Mouse (Mus musculus) liver, embryonic 11.5 days (tissue): ENCODE measurements around the gene Gm29797. TPM values are rescaled to one million over a fixed set of nuclear protein-coding genes. Genes with fewer than 3 reads are reported as not detected.

Experiments
- ATAC-seq: fragments of 200-750 bp; cut with Nextera tagmentation; replicated peaks from 2 replicates; pipeline ENCODE4 v1.8.0; 2017; ENCODE audit warnings: moderate number of reproducible peaks, mild to moderate bottlenecking, moderate TSS enrichment, moderate library complexity; ENCODE audit not compliant: low FRiP score
- DNase-seq: peaks from one replicate; pipeline ENCODE4 v3.0.0-alpha.2; 2017; ENCODE audit warnings: low spot score
- H3K27ac ChIP-seq: fragments of 300-500 bp; sonication (generic); 2 replicates; pipeline ENCODE4 v1.5.1; 2014; ENCODE audit warnings: mild to moderate bottlenecking, low read depth, low read length, control low read depth
- H3K27me3 ChIP-seq: fragments of 300-500 bp; sonication (generic); replicated peaks from 2 replicates; pipeline ENCODE4 v1.6.1; 2014; ENCODE audit warnings: low read length, mixed read lengths; ENCODE audit not compliant: control insufficient read depth, insufficient read depth
- H3K36me3 ChIP-seq: fragments of 300-500 bp; sonication (generic); 2 replicates; pipeline ENCODE4 v1.6.1; 2014; ENCODE audit warnings: mild to moderate bottlenecking, low read length, moderate library complexity, mixed read lengths; ENCODE audit not compliant: control insufficient read depth, insufficient read depth
- H3K4me1 ChIP-seq: fragments of 300-500 bp; sonication (generic); replicated peaks from 2 replicates; pipeline ENCODE4 v1.6.1; 2014; ENCODE audit warnings: low read length, mixed read lengths; ENCODE audit not compliant: control insufficient read depth, insufficient read depth
- H3K4me2 ChIP-seq: fragments of 300-500 bp; sonication (generic); 2 replicates; pipeline ENCODE4 v1.6.1; 2014; ENCODE audit warnings: mild to moderate bottlenecking, control low read depth, moderate library complexity
- H3K4me3 ChIP-seq: fragments of 300-500 bp; sonication (generic); 2 replicates; pipeline ENCODE4 v1.5.1; 2014; ENCODE audit warnings: low read depth, low read length, control low read depth
- H3K9ac ChIP-seq: fragments of 300-500 bp; sonication (generic); 2 replicates; pipeline ENCODE4 v1.6.1; 2014; ENCODE audit warnings: low read depth, low read length, control low read depth
- H3K9me3 ChIP-seq: fragments of 300-500 bp; sonication (generic); 2 replicates; pipeline ENCODE4 v1.6.1; 2016; ENCODE audit warnings: low read length, inconsistent platforms, mixed read lengths; ENCODE audit not compliant: control insufficient read depth
- WGBS: fragments of 180-500 bp; shearing (Covaris S2); extraction: QIAGEN DNeasy Blood & Tissue Kit; methylation state at CpG from one replicate; pipeline ENCODE4 v1.1.7; 2014; 5-methylcytosine and 5-hydroxymethylcytosine counted together
- polyA plus RNA-seq: library from polyadenylated mRNA; unstranded; fragments of >200 nt; fragmentation: Nextera tagmentation; extraction: Ambion mirVana; gene quantifications from 2 replicates; pipeline ENCODE4 v1.2.1, GENCODE M21; 2014

Gm29797 gene
- polyA plus RNA-seq, 1 experiment from 2014 or later, result not detected

DNA sequence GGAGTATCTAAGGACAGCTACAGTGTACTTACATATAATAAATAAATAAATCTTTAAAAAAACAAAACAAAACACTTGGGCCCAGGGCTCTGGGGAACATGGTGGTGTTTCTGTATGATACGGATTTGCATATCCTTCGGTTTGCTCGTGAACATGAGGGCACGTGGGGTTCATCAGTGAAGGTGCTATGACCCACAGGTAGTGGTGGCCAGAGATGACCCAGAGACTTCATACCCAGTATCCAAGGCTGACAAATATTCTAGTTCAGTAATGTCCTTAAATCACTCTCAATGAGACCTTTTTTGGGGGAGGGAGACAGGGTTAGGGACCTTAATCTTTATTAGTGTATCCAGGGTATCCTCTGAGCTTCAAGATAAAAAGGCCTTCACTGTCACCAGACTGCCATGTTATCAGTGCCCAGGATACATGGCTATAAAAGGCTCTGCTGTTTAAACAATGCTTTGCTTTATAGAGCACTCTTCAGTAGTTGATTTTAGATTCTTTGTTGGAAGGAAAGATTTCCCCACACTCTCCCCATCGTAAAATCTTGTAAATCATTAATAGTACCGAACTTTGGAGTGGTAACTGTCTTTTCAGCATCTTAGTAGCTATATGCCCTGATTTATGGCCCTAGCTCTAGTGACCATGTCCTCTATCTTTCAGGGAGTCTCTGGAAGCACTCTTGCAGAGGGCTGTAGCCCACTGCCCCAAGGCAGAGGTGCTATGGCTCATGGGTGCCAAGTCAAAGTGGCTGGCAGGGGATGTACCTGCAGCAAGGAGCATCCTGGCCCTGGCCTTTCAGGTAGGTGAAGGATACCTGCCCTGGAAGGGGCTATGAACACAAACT is 10.0 kb upstream of the Gm29797 start:
- ATAC-seq (no peak), DNase-seq (no peak)
- Histone ChIP-seq H3K4me3 (no peak overlapping the region), H3K4me2 (no peak overlapping the region), H3K36me3 (peaks cover 41% of the 10 kb centered on the region), H3K27ac (no peak overlapping the region), H3K27me3 (no peaks in the 10 kb centered on the region), H3K4me1 (no peaks in the 10 kb centered on the region), H3K9ac (no peak overlapping the region), H3K9me3 (no peaks in the 10 kb centered on the region)
- 87% methylated on average over 6 of the region's 6 CpGs for WGBS

DNA sequence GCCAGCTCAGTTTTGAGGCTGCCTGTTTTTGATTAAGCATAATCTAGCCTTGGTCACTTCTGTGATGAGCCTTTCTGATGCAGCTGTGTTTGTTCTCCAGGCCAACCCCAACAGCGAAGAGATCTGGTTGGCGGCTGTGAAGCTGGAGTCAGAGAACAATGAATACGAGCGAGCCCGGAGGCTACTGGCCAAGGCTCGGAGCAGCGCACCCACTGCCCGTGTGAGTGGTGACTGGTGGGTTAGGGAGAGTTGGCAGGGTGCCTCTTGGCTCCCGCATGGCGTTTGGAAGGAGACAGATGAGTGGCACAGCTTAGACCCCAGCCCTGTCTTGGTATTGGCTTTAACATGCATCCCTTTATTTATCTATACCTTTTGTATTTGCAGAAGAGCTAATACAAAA is 7.9 kb upstream of the Gm29797 start:
- Histone ChIP-seq H3K4me1 (no peaks in the 10 kb centered on the region), H3K4me3 (no peak overlapping the region), H3K9ac (no peak overlapping the region), H3K36me3 (peaks cover 44% of the 10 kb centered on the region), H3K27me3 (no peaks in the 10 kb centered on the region), H3K4me2 (no peak overlapping the region), H3K27ac (no peak overlapping the region), H3K9me3 (no peaks in the 10 kb centered on the region)
- ATAC-seq, result no peak
- no peak for DNase-seq
- WGBS, result 95% methylated on average over 10 of the region's 10 CpGs

GRCm38 (mm10) chr2:181653065-181653464 is 3.8 kb upstream of the Gm29797 start:
- Histone ChIP-seq H3K27me3 (no peaks in the 10 kb centered on the region), H3K9ac (no peak overlapping the region), H3K36me3 (peaks cover 49% of the 10 kb centered on the region), H3K4me1 (no peaks in the 10 kb centered on the region), H3K4me3 (no peak overlapping the region), H3K9me3 (no peaks in the 10 kb centered on the region), H3K4me2 (no peak overlapping the region), H3K27ac (no peak overlapping the region)
- no peak for DNase-seq
- no peak for ATAC-seq

DNA sequence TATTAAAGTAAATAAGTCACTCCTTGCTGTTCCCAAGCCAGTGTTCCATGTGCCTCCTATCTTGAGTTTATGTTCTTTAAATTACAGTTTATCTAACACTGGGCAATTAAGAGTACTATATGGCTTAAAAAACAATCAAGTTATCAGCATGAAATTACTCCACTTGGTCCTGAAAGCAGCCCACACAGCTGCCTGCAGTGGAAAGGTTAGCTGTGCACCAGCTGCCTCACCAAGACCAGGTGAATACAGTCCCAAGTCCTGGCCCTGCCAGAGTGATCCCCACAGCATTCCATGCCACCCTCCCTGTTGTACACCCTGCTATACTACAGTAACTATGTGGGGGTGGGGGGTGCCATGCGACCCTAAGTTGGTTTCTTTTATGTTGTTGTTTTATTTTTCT is 3.3 kb upstream of the Gm29797 start:
- DNase-seq (no peak), ATAC-seq (no peak)
- Histone ChIP-seq H3K9ac (no peak overlapping the region), H3K27me3 (no peaks in the 10 kb centered on the region), H3K9me3 (no peaks in the 10 kb centered on the region), H3K27ac (no peak overlapping the region), H3K36me3 (peaks cover 45% of the 10 kb centered on the region), H3K4me1 (no peaks in the 10 kb centered on the region), H3K4me2 (no peak overlapping the region), H3K4me3 (no peak overlapping the region)
- WGBS, result 87% methylated on average over 1 of the region's 1 CpGs

DNA sequence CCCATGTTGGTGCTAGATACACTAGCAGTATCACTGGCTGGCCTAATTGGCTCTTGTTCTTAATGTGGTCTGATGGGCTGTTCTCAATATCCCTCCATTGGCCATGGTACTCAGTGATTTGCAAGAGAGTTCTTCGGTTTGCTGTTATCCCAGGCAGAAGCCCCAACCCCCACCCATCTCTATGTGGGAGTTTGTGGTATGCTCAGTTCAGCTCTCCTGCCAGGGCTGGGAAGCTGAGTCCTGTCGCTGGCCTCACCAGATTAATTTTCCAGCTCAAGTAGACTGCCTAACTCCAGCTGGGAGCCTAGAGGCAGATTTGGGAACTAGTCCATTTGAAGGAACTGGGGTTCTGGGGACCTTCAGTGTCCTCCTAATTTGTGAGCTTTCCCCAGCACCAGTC is 607 bp downstream of the Gm29797 start:
- H3K4me1 ChIP-seq, result peaks cover 4% of the 10 kb centered on the region
- H3K9me3 ChIP-seq, result no peaks in the 10 kb centered on the region
- no peak for ATAC-seq
- H3K4me2 ChIP-seq, result no peak overlapping the region
- no peak for DNase-seq
- peaks cover 15% of the 10 kb centered on the region for H3K36me3 ChIP-seq
- no peak overlapping the region for H3K9ac ChIP-seq
- WGBS, result 61% methylated on average over 2 of the region's 2 CpGs
- no peak overlapping the region for H3K4me3 ChIP-seq
- H3K27ac ChIP-seq, result no peak overlapping the region
- no peaks in the 10 kb centered on the region for H3K27me3 ChIP-seq

- no peak for ATAC-seq
- H3K4me2 ChIP-seq, result no peak overlapping the region
- no peaks in the 10 kb centered on the region for H3K27me3 ChIP-seq
- H3K4me3 ChIP-seq, result no peak overlapping the region
- H3K36me3 ChIP-seq, result peaks cover 12% of the 10 kb centered on the region
- DNase-seq, result no peak
- no peak overlapping the region for H3K27ac ChIP-seq
- H3K9me3 ChIP-seq, result no peaks in the 10 kb centered on the region
- WGBS, result 85% methylated on average over 7 of the region's 7 CpGs
- H3K9ac ChIP-seq, result no peak overlapping the region
- H3K4me1 ChIP-seq, result peaks cover 11% of the 10 kb centered on the region
These were observed 1.7 kb downstream of the Gm29797 start for GRCm38 (mm10) chr2:181658528-181658927.

GRCm38 (mm10) chr2:181658930-181659555 is 2.2 kb downstream of the Gm29797 start:
- peaks cover 9% of the 10 kb centered on the region; the same call in 1 of the 2 replicates for H3K36me3 ChIP-seq
- no peaks in the 10 kb centered on the region for H3K27me3 ChIP-seq
- no peaks in the 10 kb centered on the region for H3K9me3 ChIP-seq
- H3K4me2 ChIP-seq, result 0 out of 2 replicates have a peak overlapping the region, but pooled peaks have one; percentile 23
- H3K4me3 ChIP-seq, result no peak overlapping the region
- peak; percentile 54 for ATAC-seq
- peaks cover 14% of the 10 kb centered on the region for H3K4me1 ChIP-seq
- H3K9ac ChIP-seq, result no peak overlapping the region
- DNase-seq, result peak; percentile 46
- H3K27ac ChIP-seq, result no peak overlapping the region
- 32% methylated on average over 17 of the region's 17 CpGs for WGBS

- no peak overlapping the region for H3K4me3 ChIP-seq
- H3K27me3 ChIP-seq, result no peaks in the 10 kb centered on the region
- peaks cover 8% of the 10 kb centered on the region; the same call in 1 of the 2 replicates for H3K36me3 ChIP-seq
- no peak overlapping the region for H3K27ac ChIP-seq
- WGBS, result 8% methylated on average over 9 of the region's 9 CpGs
- DNase-seq, result peak; percentile 73
- ATAC-seq, result peak; percentile 82
- H3K4me1 ChIP-seq, result peaks cover 14% of the 10 kb centered on the region
- no peak overlapping the region for H3K9ac ChIP-seq
- no peaks in the 10 kb centered on the region for H3K9me3 ChIP-seq
- peak overlapping the region; percentile 23; the same call in 1 of the 2 replicates for H3K4me2 ChIP-seq
These were observed 2.8 kb downstream of the Gm29797 start for GRCm38 (mm10) chr2:181659609-181660055.
